ENCODE assay signal across 32 mouse cellular contexts in the genomic region with DNA sequence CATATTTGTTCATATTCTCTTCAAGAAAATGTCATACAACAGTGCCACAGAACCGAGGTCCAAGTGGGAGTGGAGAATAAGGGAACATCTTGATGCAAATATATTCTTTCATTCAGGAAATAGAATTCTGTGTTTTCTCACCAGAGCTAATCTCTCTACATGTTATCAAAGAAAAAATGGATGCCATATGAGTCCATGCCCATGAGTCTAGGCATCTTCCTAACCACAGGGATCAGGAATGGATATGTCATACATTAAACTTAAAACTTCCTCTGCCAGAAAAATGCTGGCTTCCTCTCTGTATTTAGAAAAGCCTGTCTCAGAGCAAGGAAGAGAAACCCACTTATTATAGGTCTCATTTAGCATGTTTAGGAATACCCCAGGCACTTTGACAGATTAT.
"Had no signal": no experiment of that assay in that cellular context is flagged by ENCODE, and none has a peak within 500 bp of the region (broad histone marks: within the 10 kb centered on the region; RNA-seq: fewer than 3 reads in every experiment).

No protein-coding gene starts in this region.

- DNase-seq: liver; liver, embryonic 13.5 days; liver, postnatal 0 days; lung, adult 18-20 months; lung, adult 2 months; lung, embryonic 14.5 days; lung, postnatal 10 days; lung, postnatal 14 days; lung, postnatal 36 days; lung, postnatal 4 days; midbrain, embryonic 14.5 days had no signal

- ATAC-seq: liver, embryonic 12.5 days; liver, postnatal 0 days; lung, postnatal 0 days; midbrain, embryonic 13.5 days; midbrain, embryonic 15.5 days; midbrain, embryonic 16.5 days had no signal

- H3K27me3 ChIP-seq: limb, embryonic 12.5 days; limb, embryonic 13.5 days; limb, embryonic 15.5 days; liver, embryonic 12.5 days; liver, embryonic 13.5 days; liver, embryonic 15.5 days; lung, embryonic 15.5 days; megakaryocyte, embryonic 14.5 days; midbrain, embryonic 12.5 days; midbrain, embryonic 13.5 days; midbrain, embryonic 15.5 days; neural tube, embryonic 12.5 days; neural tube, embryonic 13.5 days had no signal

- H3K36me3 ChIP-seq: limb, embryonic 10.5 days; limb, embryonic 12.5 days; limb, embryonic 13.5 days; limb, embryonic 15.5 days; liver, embryonic 12.5 days; liver, embryonic 13.5 days; liver, embryonic 15.5 days; lung, embryonic 15.5 days; midbrain, embryonic 10.5 days; midbrain, embryonic 12.5 days; midbrain, embryonic 13.5 days; midbrain, embryonic 15.5 days; neural tube, embryonic 12.5 days; neural tube, embryonic 13.5 days had no signal

- H3K9me3 ChIP-seq: limb, embryonic 10.5 days; limb, embryonic 12.5 days; limb, embryonic 13.5 days; limb, embryonic 15.5 days; liver, embryonic 12.5 days; liver, embryonic 13.5 days; liver, embryonic 15.5 days; lung, embryonic 15.5 days; megakaryocyte, embryonic 14.5 days; midbrain, embryonic 10.5 days; midbrain, embryonic 12.5 days; midbrain, embryonic 13.5 days; midbrain, embryonic 15.5 days; neural tube, embryonic 12.5 days; neural tube, embryonic 13.5 days had no signal

- H3K4me2 ChIP-seq: limb, embryonic 12.5 days; limb, embryonic 13.5 days; limb, embryonic 15.5 days; liver, embryonic 11.5 days; liver, embryonic 12.5 days; liver, embryonic 13.5 days; liver, embryonic 15.5 days; lung, embryonic 14.5 days; lung, embryonic 15.5 days; midbrain, embryonic 11.5 days; midbrain, embryonic 12.5 days; midbrain, embryonic 13.5 days; midbrain, embryonic 15.5 days; neural tube, embryonic 12.5 days; neural tube, embryonic 13.5 days had no signal

- H3K4me3 ChIP-seq: limb, embryonic 10.5 days; limb, embryonic 12.5 days; limb, embryonic 13.5 days; limb, embryonic 15.5 days; liver, embryonic 12.5 days; liver, embryonic 13.5 days; liver, embryonic 15.5 days; lung, embryonic 15.5 days; megakaryocyte, embryonic 14.5 days; midbrain, embryonic 10.5 days; midbrain, embryonic 12.5 days; midbrain, embryonic 13.5 days; midbrain, embryonic 15.5 days; myocyte; neural tube, embryonic 12.5 days; neural tube, embryonic 13.5 days had no signal

- H3K4me1 ChIP-seq: limb, embryonic 10.5 days; limb, embryonic 12.5 days; limb, embryonic 13.5 days; limb, embryonic 15.5 days; liver, embryonic 12.5 days; liver, embryonic 13.5 days; liver, embryonic 15.5 days; lung, embryonic 15.5 days; megakaryocyte, embryonic 14.5 days; midbrain, embryonic 10.5 days; midbrain, embryonic 12.5 days; midbrain, embryonic 13.5 days; midbrain, embryonic 15.5 days; neural tube, embryonic 12.5 days; neural tube, embryonic 13.5 days had no signal

- H3K9ac ChIP-seq: limb, embryonic 12.5 days; limb, embryonic 13.5 days; limb, embryonic 15.5 days; liver, embryonic 12.5 days; liver, embryonic 13.5 days; liver, embryonic 14.5 days; liver, embryonic 15.5 days; liver, postnatal 0 days; lung, embryonic 14.5 days; lung, embryonic 15.5 days; midbrain, embryonic 12.5 days; midbrain, embryonic 13.5 days; midbrain, embryonic 15.5 days; neural tube, embryonic 12.5 days; neural tube, embryonic 13.5 days had no signal

- H3K27ac ChIP-seq: limb, embryonic 10.5 days; limb, embryonic 12.5 days; limb, embryonic 13.5 days; limb, embryonic 15.5 days; liver, embryonic 12.5 days; liver, embryonic 13.5 days; liver, embryonic 14.5 days; liver, embryonic 15.5 days; lung, embryonic 15.5 days; macrophage; midbrain, embryonic 10.5 days; midbrain, embryonic 12.5 days; midbrain, embryonic 13.5 days; midbrain, embryonic 15.5 days; neural tube, embryonic 12.5 days; neural tube, embryonic 13.5 days had no signal
